Mouse (Mus musculus) 3134 (cell line): Measurements from ENCODE around the gene Zfp954.

Source experiments
- DNase-seq: peaks from one replicate; pipeline ENCODE4 v3.0.0-alpha.2; 2011; ENCODE audit warnings: low spot score; ENCODE audit not compliant: insufficient read length; ENCODE audit errors: extremely low read depth

Gene Zfp954

GRCm38 (mm10) chr7:7120921-7121601 is at the start of gene Zfp954:
Zfp954 (minus strand) TSS chr7:7121488.
- DNase-seq, result peak; percentile 78

DNA sequence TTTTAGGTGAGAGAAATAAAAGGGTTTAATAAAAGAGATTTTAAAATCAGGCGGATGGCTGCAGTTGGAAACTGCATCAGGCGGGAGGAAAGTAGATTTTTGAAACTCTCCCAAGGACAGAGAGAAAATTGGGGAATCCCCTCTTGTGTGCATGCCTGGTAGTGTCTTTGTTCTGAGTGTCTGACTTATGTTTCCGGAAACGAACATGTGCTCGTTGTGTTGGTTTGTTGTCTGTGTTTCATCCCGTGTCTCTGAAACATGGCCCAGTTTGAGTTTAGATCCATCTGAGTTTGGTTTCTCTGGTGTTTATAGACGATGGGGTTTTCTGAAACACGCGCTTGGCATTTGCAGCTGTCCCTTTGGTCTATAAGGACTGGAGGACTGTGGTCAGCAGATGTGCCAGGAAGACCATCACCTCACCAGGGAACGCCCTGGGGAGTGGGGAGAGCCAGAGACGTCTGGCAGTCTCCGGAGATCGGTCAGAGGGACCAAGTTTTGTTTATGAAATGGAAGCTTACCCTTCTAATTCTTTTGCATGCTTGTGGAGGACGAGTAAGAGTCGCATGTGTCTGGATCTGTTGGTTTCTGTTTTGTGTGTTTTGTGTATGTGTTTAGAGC is 24.8 kb upstream of the Zfp954 start:
- DNase-seq, result no peak

GRCm38 (mm10) chr7:7144215-7144614 is 22.9 kb upstream of the Zfp954 start:
- DNase-seq, result no peak

DNA sequence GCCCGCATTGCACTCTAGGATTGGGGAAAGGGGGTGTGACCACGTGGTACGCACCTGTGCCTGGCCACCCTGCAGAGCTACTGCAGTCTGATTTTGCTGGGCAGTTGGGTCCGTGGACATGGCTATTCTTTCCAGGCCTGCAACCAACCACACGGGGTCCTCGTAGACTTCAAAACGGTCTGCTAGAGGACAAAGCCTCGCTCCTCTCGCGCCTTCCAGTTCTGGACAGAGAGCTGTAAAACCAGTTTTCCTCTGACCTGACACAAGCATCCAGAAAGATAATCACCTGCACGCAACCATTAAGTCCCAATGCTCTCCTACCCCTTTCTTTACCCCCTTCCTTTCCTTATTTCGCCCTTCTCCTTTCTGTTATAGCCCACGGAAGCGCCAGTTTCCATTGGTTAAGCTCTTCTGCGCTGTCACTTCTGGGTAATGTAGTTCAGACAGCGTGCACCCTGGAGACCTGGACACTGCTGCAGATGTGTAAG is 15.1 kb upstream of the Zfp954 start, which contains the start of gene Zfp773:
Gene Zfp773, minus strand, starts transcription at position 377 of the 488 bp plus-strand sequence.
- DNase-seq, result no peak

DNA sequence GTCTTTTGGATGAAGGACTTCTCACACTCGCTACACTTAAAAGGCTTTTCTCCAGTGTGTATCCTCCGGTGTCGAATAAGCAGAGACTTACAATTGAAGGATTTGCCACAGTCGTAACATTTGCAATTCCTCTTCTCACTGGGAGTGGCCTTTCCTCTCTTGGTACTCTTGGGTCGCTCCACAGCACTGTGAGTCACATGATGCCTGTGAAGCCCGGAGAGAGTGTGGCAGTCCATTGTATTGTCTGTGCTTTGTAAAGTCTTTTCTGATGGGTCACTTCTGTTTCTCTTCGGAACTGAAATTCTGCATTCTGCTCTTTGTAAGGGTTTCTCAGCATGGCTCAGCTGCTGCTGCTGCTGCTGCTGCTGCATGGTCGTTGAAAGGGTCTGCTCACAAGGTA is 11.5 kb upstream of the Zfp954 start:
- DNase-seq, result no peak

DNA sequence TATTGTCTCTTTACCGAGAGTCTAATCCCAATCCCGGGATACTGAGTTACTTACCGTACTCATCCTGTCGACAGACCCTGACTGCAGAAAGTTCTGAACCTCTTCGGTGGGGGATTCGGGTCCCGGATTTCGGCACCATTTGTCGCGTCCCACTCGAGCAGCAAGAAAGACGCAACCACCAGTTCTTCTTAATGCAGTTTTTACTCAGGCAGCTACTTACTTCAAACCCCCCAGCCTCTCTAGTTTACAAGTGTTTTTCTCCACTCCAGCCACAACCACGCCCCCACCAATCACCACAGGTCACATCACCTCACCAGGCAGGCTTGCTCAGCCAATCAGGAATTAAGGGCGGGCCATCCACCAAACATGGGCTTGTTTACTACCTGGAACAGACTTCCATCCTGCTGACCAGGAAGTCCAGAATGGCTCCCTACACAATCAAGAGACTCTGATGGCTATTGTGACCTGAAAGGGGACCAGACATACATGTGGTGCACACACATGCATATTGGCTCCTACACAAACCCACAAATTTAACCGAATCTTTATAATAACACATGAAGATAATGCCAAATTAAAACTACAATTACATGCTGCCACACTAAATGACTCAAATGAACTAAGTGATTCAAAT is 9.3 kb upstream of the Zfp954 start:
- DNase-seq, result peak; percentile 53

DNA sequence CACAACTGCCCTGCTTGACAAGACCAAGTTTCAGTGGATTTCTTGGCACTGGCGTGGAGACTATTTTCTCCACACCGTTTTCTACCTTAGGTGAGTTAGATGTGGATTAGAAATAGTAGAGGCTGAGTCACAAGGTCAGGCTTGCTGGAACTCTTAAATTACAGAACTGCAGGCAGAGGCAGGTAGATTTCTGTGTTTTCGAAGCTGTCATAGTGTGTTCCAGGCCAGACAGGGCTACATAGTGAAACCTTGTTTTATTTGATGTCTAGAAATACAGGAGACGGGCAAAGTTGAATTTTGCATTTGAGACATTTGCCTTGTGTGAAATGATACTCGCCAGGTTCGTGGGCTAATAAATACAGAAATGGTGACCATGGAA is 303 bp upstream of the Zfp954 start:
- DNase-seq, result no peak

GRCm38 (mm10) chr7:7118441-7118840 is 2.8 kb downstream of the Zfp954 start:
- DNase-seq, result no peak

DNA sequence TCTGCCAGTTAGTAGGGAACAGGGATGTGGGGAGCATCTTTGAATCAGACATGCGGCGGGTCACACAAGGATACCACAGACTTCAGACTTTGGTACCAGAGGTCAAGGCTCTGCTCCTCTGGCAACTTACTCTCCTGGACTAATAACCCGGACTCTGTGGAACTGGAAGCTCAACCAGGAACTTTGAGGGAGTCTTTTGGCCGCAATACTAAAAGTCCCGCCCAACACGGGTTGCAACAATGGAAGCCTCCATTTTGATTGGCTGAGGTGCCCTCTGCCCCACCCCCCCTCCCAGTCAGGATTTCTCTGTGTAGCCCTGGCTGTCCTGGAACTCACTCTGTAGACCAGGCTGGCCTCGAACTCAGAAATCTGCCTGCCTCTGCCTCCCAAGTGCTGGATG is 12.8 kb downstream of the Zfp954 start:
- DNase-seq, result no peak
